Mouse (Mus musculus): ENCODE measurements around the gene Lonrf2.

Gene Lonrf2

GRCm38 (mm10) chr1:38835568-38836476 is 689 bp downstream of the Lonrf2 start:
- peak in 1 of 2 experiments; percentile 57 for DNase-seq (ENCODE audit: low spot score in 2 of 2)

GRCm38 (mm10) chr1:38834899-38835298 is 1.6 kb downstream of the Lonrf2 start:
- no peak for DNase-seq (ENCODE audit: low spot score in 2 of 2)

GRCm38 (mm10) chr1:38824926-38825325 is 11.6 kb downstream of the Lonrf2 start:
- DNase-seq (ENCODE audit: low spot score in 2 of 2), result no peak

- DNase-seq (ENCODE audit: low spot score in 2 of 2), result no peak
These were observed 12.7 kb downstream of the Lonrf2 start for GRCm38 (mm10) chr1:38823851-38824250.

GRCm38 (mm10) chr1:38819691-38820090 is 16.8 kb downstream of the Lonrf2 start:
- DNase-seq (ENCODE audit: low spot score in 2 of 2), result no peak

GRCm38 (mm10) chr1:38817671-38818070 is 18.8 kb downstream of the Lonrf2 start:
- no peak for DNase-seq (ENCODE audit: low spot score in 2 of 2)

- no peak for DNase-seq (ENCODE audit: low spot score in 2 of 2)
These were observed 19.2 kb downstream of the Lonrf2 start for GRCm38 (mm10) chr1:38817268-38817667.

- no peak for DNase-seq (ENCODE audit: low spot score in 2 of 2)
These were observed 20.2 kb downstream of the Lonrf2 start for GRCm38 (mm10) chr1:38816306-38816705.

GRCm38 (mm10) chr1:38807121-38807520 is 29.4 kb downstream of the Lonrf2 start:
- peak in 1 of 2 experiments; percentile 51 for DNase-seq (ENCODE audit: low spot score in 2 of 2)

GRCm38 (mm10) chr1:38800402-38800801 is 36.1 kb downstream of the Lonrf2 start:
- DNase-seq (ENCODE audit: low spot score in 2 of 2), result no peak

GRCm38 (mm10) chr1:38799304-38799703 is 37.2 kb downstream of the Lonrf2 start:
- peak in 1 of 2 experiments; percentile 43 for DNase-seq (ENCODE audit: low spot score in 2 of 2)

GRCm38 (mm10) chr1:38796936-38797335 is 39.6 kb downstream of the Lonrf2 start:
- DNase-seq (ENCODE audit: low spot score in 2 of 2), result no peak

GRCm38 (mm10) chr1:38795496-38795895 is 41.0 kb downstream of the Lonrf2 start:
- no peak for DNase-seq (ENCODE audit: low spot score in 2 of 2)

GRCm38 (mm10) chr1:38791016-38791810 is 45.3 kb downstream of the Lonrf2 start:
- no peak for DNase-seq (ENCODE audit: low spot score in 2 of 2)

GRCm38 (mm10) chr1:38789988-38790602 is 46.4 kb downstream of the Lonrf2 start:
- no peak for DNase-seq (ENCODE audit: low spot score in 2 of 2)

GRCm38 (mm10) chr1:38788904-38789303 is 47.6 kb downstream of the Lonrf2 start:
- no peak for DNase-seq (ENCODE audit: low spot score in 2 of 2)

GRCm38 (mm10) chr1:38787443-38787842 is 49.1 kb downstream of the Lonrf2 start:
- DNase-seq (ENCODE audit: low spot score in 2 of 2), result peak; percentile 26 to 73

- DNase-seq (ENCODE audit: low spot score in 2 of 2), result no peak
These were observed 50.2 kb downstream of the Lonrf2 start for GRCm38 (mm10) chr1:38786358-38786757.

GRCm38 (mm10) chr1:38778271-38778670 is 58.2 kb downstream of the Lonrf2 start:
- no peak for DNase-seq (ENCODE audit: low spot score in 2 of 2)

- DNase-seq (ENCODE audit: low spot score in 2 of 2), result no peak
These were observed 59.0 kb downstream of the Lonrf2 start for GRCm38 (mm10) chr1:38777500-38777899.

- no peak for DNase-seq (ENCODE audit: low spot score in 2 of 2)
These were observed 60.8 kb downstream of the Lonrf2 start for GRCm38 (mm10) chr1:38775713-38776112.

- DNase-seq (ENCODE audit: low spot score in 2 of 2), result no peak
These were observed 65.8 kb downstream of the Lonrf2 start for GRCm38 (mm10) chr1:38770676-38771075.

Measured in left cerebral cortex, adult 9 months (tissue).